Mouse (Mus musculus) olfactory bulb, adult 2 months (tissue): ENCODE results near the gene Ang6.
"Not testable (repeated sequence)": the region's sequence is repeated elsewhere in the genome, so short reads cannot be mapped to it uniquely, and the experiment has no call there.

Experiments
- CTCF ChIP-seq: fragments of 200-500 bp; IDR thresholded peaks from 2 replicates; pipeline ENCODE4 v1.5.1; 2012; ENCODE audit warnings: low read depth, mild to moderate bottlenecking, low read length, moderate library complexity; ENCODE audit not compliant: insufficient read depth
- POLR2A ChIP-seq: fragments of 200-500 bp; IDR thresholded peaks from 2 replicates; pipeline ENCODE4 v1.6.1; 2012; ENCODE audit warnings: mild to moderate bottlenecking, low read depth, low read length, moderate library complexity; ENCODE audit not compliant: insufficient read depth

- not testable (repeated sequence) for TF ChIP-seq POLR2A, CTCF
These were observed 44.5 kb upstream of the Ang6 start for GRCm38 (mm10) chr14:44046567-44046966.
